Mouse (Mus musculus): ENCODE data around the gene Fcgr4.

- TF ChIP-seq POLR2A (IDR thresholded peaks at IDR 0.05; ENCODE audit: borderline replicate concordance, control insufficient read depth, low read depth, low read length) (0 out of 2 replicates have a peak, but pooled peaks have one; percentile 24), CTCF (IDR thresholded peaks at IDR 0.05; ENCODE audit: control insufficient read depth, insufficient read depth, low read length) (no peak)
Measured at GRCm38 (mm10) chr1:170975751-170976161, 43.0 kb upstream of the Fcgr4 start.

Data from bone marrow, adult 2 months (tissue).